Mouse (Mus musculus) lung, postnatal 0 days (tissue): ENCODE measurements around the gene 1700034I23Rik. TPM values are rescaled to one million over a fixed set of nuclear protein-coding genes. Genes with fewer than 3 reads are reported as not detected.
A peak's percentile ranks its signal among the peaks of the same experiment; 100 is the strongest.
"Not testable (repeated sequence)": the region's sequence is repeated elsewhere in the genome, so short reads cannot be mapped to it uniquely, and the experiment has no call there.

Source experiments
- ATAC-seq: fragments of 200-750 bp; cut with Nextera tagmentation; 2 replicates; pipeline ENCODE4 v1.8.0; 2017; ENCODE audit warnings: moderate library complexity
- DNase-seq: peaks from one replicate; pipeline ENCODE4 v3.0.0-alpha.2; 2016; ENCODE audit warnings: low spot score
- H3K27ac ChIP-seq: fragments of 300-500 bp; sonication (generic); 2 replicates; pipeline ENCODE4 v1.5.1; 2014; ENCODE audit warnings: antibody characterized with exemption, mild to moderate bottlenecking, low read length, mixed read lengths
- H3K27me3 ChIP-seq: fragments of 300-500 bp; sonication (generic); replicated peaks from 2 replicates; pipeline ENCODE4 v1.6.1; 2014; ENCODE audit warnings: low read length, mixed read lengths; ENCODE audit not compliant: insufficient read depth
- H3K36me3 ChIP-seq: fragments of 300-500 bp; sonication (generic); 2 replicates; pipeline ENCODE4 v1.6.1; 2014; ENCODE audit warnings: low read length, mixed read lengths; ENCODE audit not compliant: insufficient read depth
- H3K4me1 ChIP-seq: fragments of 300-500 bp; sonication (generic); 2 replicates; pipeline ENCODE4 v1.6.1; 2014; ENCODE audit warnings: antibody characterized with exemption, low read depth, low read length, mixed read lengths; ENCODE audit not compliant: insufficient read depth
- H3K4me2 ChIP-seq: fragments of 300-500 bp; sonication (generic); replicated peaks from 2 replicates; pipeline ENCODE4 v1.6.1; 2014; ENCODE audit warnings: low read depth, mild to moderate bottlenecking, low read length, moderate library complexity, mixed read lengths
- H3K4me3 ChIP-seq: fragments of 300-500 bp; sonication (generic); 2 replicates; pipeline ENCODE4 v1.5.1; 2014; ENCODE audit warnings: low read depth, low read length
- H3K9ac ChIP-seq: fragments of 300-500 bp; sonication (generic); replicated peaks from 2 replicates; pipeline ENCODE4 v1.6.1; 2014; ENCODE audit warnings: low read depth, mild to moderate bottlenecking
- H3K9me3 ChIP-seq: fragments of 300-500 bp; sonication (generic); 2 replicates; pipeline ENCODE4 v1.6.1; 2016; ENCODE audit warnings: low read length, mixed read lengths
- CTCF ChIP-seq: IDR thresholded peaks from 2 replicates; pipeline ENCODE4 v1.5.1; 2016; ENCODE audit warnings: antibody characterized with exemption, mild to moderate bottlenecking
- EP300 ChIP-seq: IDR thresholded peaks from 2 replicates; pipeline ENCODE4 v1.6.1; 2016; ENCODE audit warnings: antibody characterized with exemption, mild to moderate bottlenecking, control low read depth
- WGBS: fragments of 180-500 bp; shearing (Covaris S2); extraction: QIAGEN DNeasy Blood & Tissue Kit; methylation state at CpG from one replicate; pipeline ENCODE4 v1.1.7; 2014; 5-methylcytosine and 5-hydroxymethylcytosine counted together
- polyA plus RNA-seq: library from polyadenylated mRNA; unstranded; fragments of >200 nt; fragmentation: Nextera tagmentation; extraction: Ambion mirVana; gene quantifications from 2 replicates; pipeline ENCODE4 v1.2.1, GENCODE M21; 2015

Gene 1700034I23Rik
- polyA plus RNA-seq, 1 experiment from 2014 or later: 0.08 TPM

- ATAC-seq (no peak), DNase-seq (no peak)
- no peak overlapping the region for H3K4me3 ChIP-seq
- WGBS: 92% methylated on average over 4 of the region's 4 CpGs
- H3K27ac ChIP-seq: no peak overlapping the region
- no peak overlapping the region for H3K9ac ChIP-seq
- peaks cover 4% of the 10 kb centered on the region; the same call in 1 of the 2 replicates for H3K36me3 ChIP-seq
- H3K4me2 ChIP-seq: no peak overlapping the region
- no peaks in the 10 kb centered on the region for H3K9me3 ChIP-seq
- no peaks in the 10 kb centered on the region for H3K4me1 ChIP-seq
- H3K27me3 ChIP-seq: no peaks in the 10 kb centered on the region
- TF ChIP-seq EP300 (no peak), CTCF (no peak)
Observed at GRCm38 (mm10) chr3:40938592-40938991, 36.2 kb upstream of the 1700034I23Rik start.

- no peaks in the 10 kb centered on the region for H3K4me1 ChIP-seq
- ATAC-seq (no peak), DNase-seq (no peak)
- no peak for TF ChIP-seq EP300
- no peak for TF ChIP-seq CTCF
- no peaks in the 10 kb centered on the region for H3K9me3 ChIP-seq
- WGBS: 64% methylated on average over 5 of the region's 5 CpGs
- no peaks in the 10 kb centered on the region for H3K27me3 ChIP-seq
- no peak overlapping the region for H3K4me3 ChIP-seq
- no peak overlapping the region for H3K9ac ChIP-seq
- H3K27ac ChIP-seq: no peak overlapping the region
- H3K4me2 ChIP-seq: no peak overlapping the region
- H3K36me3 ChIP-seq: peaks cover 4% of the 10 kb centered on the region; the same call in 1 of the 2 replicates
Observed at GRCm38 (mm10) chr3:40938189-40938588, 35.8 kb upstream of the 1700034I23Rik start.

GRCm38 (mm10) chr3:40894336-40894735 is 8.0 kb downstream of the 1700034I23Rik start:
- Histone ChIP-seq H3K9ac (peak overlapping the region; percentile 41), H3K4me3 (peak overlapping the region; percentile 51), H3K4me2 (peak overlapping the region; percentile 72)
- not testable (repeated sequence) for H3K36me3 ChIP-seq, H3K27me3 ChIP-seq, ATAC-seq, H3K9me3 ChIP-seq, H3K4me1 ChIP-seq, H3K27ac ChIP-seq
- WGBS: under 1% methylated on average over 18 of the region's 24 CpGs
- peak; percentile 13 for DNase-seq

- Histone ChIP-seq H3K4me3 (peak overlapping the region; percentile 51), H3K4me2 (peak overlapping the region; percentile 46), H3K27ac (0 out of 2 replicates have a peak overlapping the region, but pooled peaks have one; percentile 26), H3K9ac (peak overlapping the region; percentile 43)
- DNase-seq: peak; percentile 99
- H3K27me3 ChIP-seq, H3K4me1 ChIP-seq, H3K36me3 ChIP-seq, H3K9me3 ChIP-seq: not testable (repeated sequence)
- TF ChIP-seq CTCF: peak; percentile 77
- ATAC-seq: peak; percentile 100
- under 1% methylated on average over 36 of the region's 38 CpGs for WGBS
Observed at GRCm38 (mm10) chr3:40893816-40894258, 8.5 kb downstream of the 1700034I23Rik start.

GRCm38 (mm10) chr3:40853123-40853738 is 49.1 kb downstream of the 1700034I23Rik start:
- H3K27ac ChIP-seq, ATAC-seq, H3K4me1 ChIP-seq, H3K4me2 ChIP-seq, H3K9me3 ChIP-seq, H3K9ac ChIP-seq, H3K27me3 ChIP-seq, H3K36me3 ChIP-seq, H3K4me3 ChIP-seq, DNase-seq: not testable (repeated sequence)
- 88% methylated on average over 3 of the region's 3 CpGs for WGBS

Other genes with a start within 250 kb of the 1700034I23Rik start
- 0.08 and 0.12 TPM in 2 replicates for gene Slc25a31, start 193.7 kb downstream of the 1700034I23Rik start, polyA plus RNA-seq
- 22.5 and 26.6 TPM in 2 replicates for gene Hspa4l, start 158.0 kb downstream of the 1700034I23Rik start, polyA plus RNA-seq
- gene Plk4, start 102.5 kb downstream of the 1700034I23Rik start, polyA plus RNA-seq: 8.9 and 9.2 TPM in 2 replicates
- gene Mfsd8, start 55.7 kb downstream of the 1700034I23Rik start, polyA plus RNA-seq: 7.1 and 8.9 TPM in 2 replicates
- 4.7 and 5.9 TPM in 2 replicates for gene Abhd18, start 55.6 kb downstream of the 1700034I23Rik start, polyA plus RNA-seq
- 6.6 and 7.2 TPM in 2 replicates for gene Larp1b, start 47.3 kb upstream of the 1700034I23Rik start, polyA plus RNA-seq
- gene Pgrmc2, start 180.5 kb upstream of the 1700034I23Rik start, polyA plus RNA-seq: 22.1 and 24.4 TPM in 2 replicates